Mouse (Mus musculus) small intestine, adult 10 weeks (tissue): Measurements from ENCODE around the gene Speer3. TPM values are rescaled to one million over a fixed set of nuclear protein-coding genes. Genes with fewer than 3 reads are reported as not detected.

Experiments
- polyA plus RNA-seq: library from polyadenylated mRNA; stranded (reverse); fragments of 350-450 nt; fragmentation: Illumina TruSeq; extraction: RNeasy Lipid Tissue Mini Kit (QIAGEN cat#74804); gene quantifications from one replicate; pipeline ENCODE4 v1.2.3, GENCODE M21; 2014; ENCODE audit warnings: low replicate concordance

Speer3 gene
- not detected for polyA plus RNA-seq

GRCm38 (mm10) chr5:13791319-13791718 is at the start of gene Speer3:
Gene Speer3 (plus strand): TSS chr5:13791619.

Other genes with a start within 250 kb of the Speer3 start
- gene Sema3e, start 233.7 kb downstream of the Speer3 start, polyA plus RNA-seq: 0.89 TPM